Mouse (Mus musculus) heart, embryonic 15.5 days (tissue): Measurements from ENCODE around the gene Slc48a1. TPM values are rescaled to one million over a fixed set of nuclear protein-coding genes. Genes with fewer than 3 reads are reported as not detected.
A peak's percentile ranks its signal among the peaks of the same experiment; 100 is the strongest.

Experiments
- ATAC-seq: fragments of 200-750 bp; cut with Nextera tagmentation; replicated peaks from 2 replicates; pipeline ENCODE4 v1.8.0; 2017; ENCODE audit warnings: low read depth, moderate TSS enrichment; ENCODE audit not compliant: insufficient number of reproducible peaks, insufficient read depth, low FRiP score
- H3K27ac ChIP-seq: fragments of 300-500 bp; sonication (generic); 2 replicates; pipeline ENCODE4 v1.5.1; 2015; ENCODE audit warnings: mild to moderate bottlenecking, inconsistent platforms
- H3K27me3 ChIP-seq: fragments of 300-500 bp; sonication (generic); 2 replicates; pipeline ENCODE4 v1.6.1; 2015; ENCODE audit warnings: inconsistent platforms
- H3K36me3 ChIP-seq: fragments of 300-500 bp; sonication (generic); 2 replicates; pipeline ENCODE4 v1.6.1; 2015; ENCODE audit warnings: mild to moderate bottlenecking, inconsistent platforms
- H3K4me1 ChIP-seq: fragments of 300-500 bp; sonication (generic); replicated peaks from 2 replicates; pipeline ENCODE4 v1.6.1; 2015; ENCODE audit warnings: inconsistent platforms
- H3K4me2 ChIP-seq: fragments of 300-500 bp; sonication (generic); 2 replicates; pipeline ENCODE4 v1.6.1; 2015; ENCODE audit warnings: inconsistent platforms, mild to moderate bottlenecking, moderate library complexity
- H3K4me3 ChIP-seq: fragments of 300-500 bp; sonication (generic); 2 replicates; pipeline ENCODE4 v1.5.1; 2015; ENCODE audit warnings: mild to moderate bottlenecking, inconsistent platforms
- H3K9ac ChIP-seq: fragments of 300-500 bp; sonication (generic); 2 replicates; pipeline ENCODE4 v1.6.1; 2015; ENCODE audit warnings: mild to moderate bottlenecking, inconsistent platforms
- H3K9me3 ChIP-seq: fragments of 300-500 bp; sonication (generic); replicated peaks from 2 replicates; pipeline ENCODE4 v1.6.1; 2016; ENCODE audit warnings: inconsistent platforms
- WGBS: fragments of 180-500 bp; shearing (Covaris S2); methylation state at CpG from one replicate; pipeline ENCODE4 v1.1.7; 2015; ENCODE audit warnings: mixed read lengths; 5-methylcytosine and 5-hydroxymethylcytosine counted together
- polyA plus RNA-seq: library from polyadenylated mRNA; unstranded; fragments of >200 nt; fragmentation: Nextera tagmentation; extraction: Ambion mirVana; gene quantifications from 2 replicates; pipeline ENCODE4 v1.2.1, GENCODE M21; 2015

The Slc48a1 gene
- polyA plus RNA-seq, 1 experiment from 2014 or later = 64.3 TPM

DNA sequence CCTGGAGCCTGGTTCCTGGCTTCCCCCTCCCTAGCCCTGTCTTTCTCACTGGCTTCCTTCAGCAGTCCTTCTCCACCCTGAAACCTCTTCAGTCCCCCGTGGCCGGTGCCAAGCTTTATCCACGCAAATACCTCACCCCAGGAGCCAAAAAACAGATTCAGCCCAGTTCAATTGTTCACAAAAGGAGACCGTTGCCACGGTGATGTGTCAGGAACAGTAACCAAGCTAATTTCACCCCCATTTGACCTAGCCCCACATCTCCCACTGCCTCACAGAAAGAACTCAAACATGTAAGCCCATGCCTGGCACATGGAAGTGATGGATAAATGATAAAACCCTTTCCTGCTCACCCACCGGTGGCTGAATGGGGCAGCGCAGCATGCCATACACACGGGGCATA is 12.1 kb upstream of the Slc48a1 start:
- WGBS = 25% methylated on average over 8 of the region's 8 CpGs
- ATAC-seq = no peak
- Histone ChIP-seq H3K4me2 (peak overlapping the region; percentile 95), H3K9me3 (no peaks in the 10 kb centered on the region), H3K27ac (peak overlapping the region; percentile 87; the same call in 1 of the 2 replicates), H3K9ac (peak overlapping the region; percentile 70), H3K4me3 (peak overlapping the region; percentile 54), H3K4me1 (peaks cover 45% of the 10 kb centered on the region), H3K27me3 (no peaks in the 10 kb centered on the region), H3K36me3 (no peaks in the 10 kb centered on the region)

DNA sequence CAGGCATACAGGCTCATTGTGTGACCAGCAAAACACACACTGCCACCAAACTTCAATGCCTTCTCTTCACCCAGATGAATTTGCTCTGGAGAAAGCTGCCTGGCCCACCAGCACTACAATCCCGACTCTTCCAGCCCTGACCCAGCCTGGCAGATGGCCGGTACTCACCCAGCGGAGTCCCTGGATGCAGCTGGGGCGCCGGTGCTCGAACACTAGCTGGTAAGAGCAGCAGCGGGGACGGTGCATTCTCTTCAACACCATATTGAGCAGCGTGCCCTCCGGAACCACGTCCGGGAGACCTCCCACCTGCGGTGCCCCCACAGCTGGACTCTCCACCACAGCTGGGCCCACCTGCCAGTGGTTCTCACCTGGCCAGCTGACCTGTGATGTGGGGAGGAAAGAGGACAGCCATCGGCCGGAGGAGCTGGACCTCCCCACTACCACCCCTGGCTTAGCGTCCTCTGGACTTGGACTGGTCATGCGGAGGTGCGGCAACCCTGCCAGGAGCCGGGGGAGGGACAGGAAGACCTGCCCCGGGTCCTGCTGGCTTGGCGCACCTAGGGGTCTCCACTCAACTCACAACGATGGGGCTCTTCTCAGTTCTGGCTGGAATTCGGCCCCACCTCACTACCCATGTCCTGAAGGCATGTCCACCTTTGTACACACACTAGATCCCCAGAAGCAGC is 11.6 kb upstream of the Slc48a1 start:
- no peaks in the 10 kb centered on the region for H3K27me3 ChIP-seq
- ATAC-seq = no peak
- H3K9ac ChIP-seq = peak overlapping the region; percentile 70
- no peaks in the 10 kb centered on the region for H3K36me3 ChIP-seq
- H3K27ac ChIP-seq = peak overlapping the region; percentile 87
- H3K4me3 ChIP-seq = peak overlapping the region; percentile 54
- no peaks in the 10 kb centered on the region for H3K9me3 ChIP-seq
- H3K4me2 ChIP-seq = peak overlapping the region; percentile 95
- peaks cover 49% of the 10 kb centered on the region for H3K4me1 ChIP-seq
- WGBS = 14% methylated on average over 23 of the region's 23 CpGs

DNA sequence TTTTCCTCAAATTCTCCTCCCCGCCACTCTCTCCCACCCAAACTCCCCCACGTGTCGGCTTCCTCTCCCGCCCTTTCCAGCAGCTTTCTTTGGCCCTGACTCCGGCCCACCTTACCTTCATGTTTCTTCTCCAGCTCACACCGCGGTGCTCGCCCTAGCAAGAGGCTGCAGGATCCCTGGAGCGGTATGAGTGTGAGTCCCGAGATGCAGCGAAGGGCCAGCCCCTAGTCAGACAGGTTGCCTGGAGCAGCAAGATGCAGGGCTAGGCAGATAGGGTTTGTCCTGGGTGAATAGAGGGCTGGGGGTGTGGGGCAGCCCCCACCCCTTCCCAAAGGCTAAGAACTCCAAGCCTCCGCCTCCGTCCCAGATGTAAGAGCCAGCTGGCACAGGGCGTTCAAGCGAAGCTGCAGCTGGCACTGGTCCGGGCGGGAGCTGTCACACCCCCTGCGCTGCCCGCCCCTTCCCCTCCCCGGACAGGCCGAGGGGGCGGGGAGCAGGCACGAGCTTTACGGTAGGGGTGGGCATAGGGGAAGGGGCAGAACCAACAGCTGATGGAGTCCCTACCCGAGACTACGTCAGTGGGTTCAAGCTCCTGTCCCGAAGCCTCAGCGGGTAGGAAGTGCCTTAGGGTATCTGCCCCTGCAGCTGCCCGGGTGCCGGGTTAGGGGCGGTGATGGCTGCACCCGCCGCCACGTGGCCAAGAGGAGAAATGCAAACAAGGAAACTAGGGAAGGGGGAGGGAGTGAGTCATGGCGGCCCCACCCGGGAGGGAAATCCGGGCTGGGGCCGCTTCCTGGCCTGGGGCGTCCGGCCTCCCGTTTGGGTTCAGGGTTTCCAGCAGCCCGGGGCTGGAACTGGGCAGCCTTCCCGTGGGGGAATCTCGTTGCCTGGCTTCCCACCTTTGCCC is 10.8 kb upstream of the Slc48a1 start, which contains the start of gene Rapgef3:
TSS of gene Rapgef3 (minus strand) at position 693 of the 907 bp plus-strand sequence.
- Histone ChIP-seq H3K9ac (peak within 1 kb of the TSS; percentile 70), H3K4me1 (peaks cover 54% of the 10 kb centered on the region), H3K27me3 (no peaks in the 10 kb centered on the region), H3K4me2 (peak within 1 kb of the TSS; percentile 95), H3K4me3 (peak within 1 kb of the TSS; percentile 54), H3K9me3 (no peaks in the 10 kb centered on the region), H3K36me3 (no peaks in the 10 kb centered on the region), H3K27ac (peak within 1 kb of the TSS; percentile 87)
- ATAC-seq = peak; percentile 84
- under 1% methylated on average over 44 of the region's 44 CpGs for WGBS

DNA sequence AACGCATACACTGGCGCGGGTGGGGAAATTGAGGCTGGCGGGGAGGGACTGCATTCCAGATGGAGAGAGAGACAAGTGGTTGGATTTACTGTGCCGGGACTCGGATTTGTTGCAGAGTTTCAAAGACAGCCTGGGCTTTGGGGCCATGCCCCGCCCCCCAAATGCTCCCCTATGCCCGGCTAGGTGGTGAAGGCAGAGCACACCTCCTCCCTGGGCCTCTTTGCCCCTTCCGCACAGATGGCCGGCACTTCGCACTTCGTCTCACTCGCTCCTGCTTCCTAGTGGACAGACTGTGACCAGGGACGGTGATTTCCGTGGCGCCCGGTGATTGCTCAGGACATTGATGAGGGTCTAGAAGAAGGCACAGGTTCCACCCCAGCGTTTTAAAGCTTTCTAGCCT is 10.1 kb upstream of the Slc48a1 start:
- Histone ChIP-seq H3K27me3 (no peaks in the 10 kb centered on the region), H3K27ac (peak overlapping the region; percentile 87)
- WGBS = 3% methylated on average over 18 of the region's 18 CpGs

DNA sequence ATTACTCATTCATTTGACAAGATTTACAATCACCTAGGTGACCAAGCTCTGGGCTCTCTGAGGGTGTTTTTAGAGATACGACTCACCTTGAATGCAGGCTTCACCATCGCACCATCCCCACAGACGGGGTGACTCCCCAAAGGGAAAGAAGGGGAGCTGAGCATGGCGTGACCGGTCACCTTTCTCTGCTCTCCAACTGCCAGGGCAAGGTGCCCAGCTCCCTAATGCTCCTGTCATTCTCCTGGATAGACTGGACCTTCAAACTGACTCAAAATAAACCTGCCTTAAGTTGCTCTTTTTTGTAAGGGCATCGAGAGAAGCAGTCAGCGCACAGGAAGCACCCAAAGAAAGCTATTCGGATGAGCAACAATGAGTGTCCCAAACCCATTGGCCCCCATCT is 8.0 kb upstream of the Slc48a1 start:
- Histone ChIP-seq H3K9ac (no peak overlapping the region), H3K36me3 (no peaks in the 10 kb centered on the region), H3K27ac (no peak overlapping the region), H3K4me1 (peaks cover 59% of the 10 kb centered on the region), H3K9me3 (no peaks in the 10 kb centered on the region), H3K4me2 (no peak overlapping the region), H3K27me3 (no peaks in the 10 kb centered on the region), H3K4me3 (no peak overlapping the region)
- WGBS = 83% methylated on average over 8 of the region's 8 CpGs
- no peak for ATAC-seq

More for the DNA sequence above, 10.1 kb upstream of the Slc48a1 start:
- Histone ChIP-seq H3K4me1 (peaks cover 55% of the 10 kb centered on the region), H3K4me3 (peak overlapping the region; percentile 54), H3K9me3 (no peaks in the 10 kb centered on the region), H3K36me3 (no peaks in the 10 kb centered on the region), H3K9ac (peak overlapping the region; percentile 70), H3K4me2 (peak overlapping the region; percentile 95)
- peak; percentile 24 for ATAC-seq

DNA sequence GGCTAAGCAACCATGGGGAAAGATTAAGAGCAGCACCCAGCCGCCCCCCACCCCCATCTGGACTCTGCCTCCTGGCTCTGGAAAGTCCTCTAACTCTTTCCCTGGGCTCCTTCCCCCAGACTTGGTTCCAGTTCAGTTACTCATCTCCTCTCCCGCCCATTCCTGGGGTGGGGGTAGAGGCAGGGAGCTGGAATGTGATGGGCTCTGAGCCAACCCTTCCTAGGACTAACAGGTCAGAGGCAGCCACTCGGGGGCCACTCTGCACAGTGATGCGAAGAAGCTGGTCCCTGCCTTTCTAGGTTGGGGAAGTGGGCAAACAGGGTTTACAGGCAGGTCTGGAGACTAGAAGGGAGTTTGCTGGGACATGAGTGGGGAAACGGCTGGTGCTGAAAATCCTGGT is 5.2 kb upstream of the Slc48a1 start:
- H3K4me1 ChIP-seq = peaks cover 40% of the 10 kb centered on the region
- H3K9ac ChIP-seq = no peak overlapping the region
- ATAC-seq = peak; percentile 88
- H3K36me3 ChIP-seq = no peaks in the 10 kb centered on the region
- no peaks in the 10 kb centered on the region for H3K27me3 ChIP-seq
- WGBS = 4% methylated on average over 5 of the region's 5 CpGs
- H3K4me3 ChIP-seq = no peak overlapping the region
- H3K27ac ChIP-seq = peak overlapping the region; percentile 91
- no peaks in the 10 kb centered on the region for H3K9me3 ChIP-seq
- peak overlapping the region; percentile 45 for H3K4me2 ChIP-seq

DNA sequence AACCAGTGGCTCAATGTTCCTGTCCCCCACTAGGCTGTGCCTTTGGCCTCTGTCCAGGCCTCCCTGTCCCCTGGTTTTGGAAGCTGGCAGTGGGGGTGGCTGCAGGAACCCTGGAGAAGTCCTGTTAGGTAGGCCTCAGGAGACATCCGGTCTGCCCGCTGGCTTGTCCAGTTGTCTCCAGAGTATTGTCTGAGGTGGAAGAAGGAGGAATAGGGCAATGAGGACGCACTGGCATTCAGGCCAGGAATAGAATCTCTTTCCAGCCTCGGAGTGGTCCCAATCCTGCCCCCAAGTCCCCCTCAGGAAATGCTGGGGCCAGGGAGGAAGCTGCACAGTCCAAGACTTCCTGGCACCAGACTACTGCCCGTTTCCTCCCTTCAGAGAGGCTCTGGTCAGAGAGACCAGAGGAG is 4.4 kb upstream of the Slc48a1 start:
- Histone ChIP-seq H3K4me3 (no peak overlapping the region), H3K27me3 (no peaks in the 10 kb centered on the region), H3K9me3 (no peaks in the 10 kb centered on the region), H3K4me2 (peak overlapping the region; percentile 45), H3K4me1 (peaks cover 39% of the 10 kb centered on the region), H3K36me3 (no peaks in the 10 kb centered on the region), H3K27ac (peak overlapping the region; percentile 91), H3K9ac (no peak overlapping the region)
- ATAC-seq = peak; percentile 36; the same call in 1 of the 2 replicates
- WGBS = 39% methylated on average over 5 of the region's 5 CpGs

DNA sequence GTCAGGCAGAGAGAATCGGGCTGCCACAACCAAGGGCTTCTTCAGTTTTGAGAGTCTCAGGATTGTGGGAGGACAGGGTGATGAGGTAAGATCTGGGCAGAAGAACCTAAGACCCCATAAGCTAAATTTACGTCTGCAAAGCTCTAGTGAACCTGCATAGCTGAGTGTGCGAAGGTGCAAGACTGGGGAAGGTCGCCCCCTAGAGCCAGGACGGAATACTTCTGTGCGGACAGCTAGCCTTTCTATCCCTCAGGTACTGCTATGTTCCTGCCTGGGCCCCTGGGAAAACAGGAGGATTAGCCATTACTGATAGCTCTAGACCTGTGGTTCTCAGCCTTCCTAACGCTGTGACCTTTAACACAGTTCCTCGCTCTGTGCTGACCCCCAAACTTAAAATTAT is 1.8 kb upstream of the Slc48a1 start:
- ATAC-seq = 0 out of 2 replicates have a peak, but pooled peaks have one; percentile 35
- Histone ChIP-seq H3K27me3 (no peaks in the 10 kb centered on the region), H3K4me2 (no peak overlapping the region), H3K4me1 (peaks cover 40% of the 10 kb centered on the region), H3K9ac (no peak overlapping the region), H3K27ac (no peak overlapping the region), H3K9me3 (no peaks in the 10 kb centered on the region), H3K4me3 (no peak overlapping the region), H3K36me3 (no peaks in the 10 kb centered on the region)
- WGBS = 9% methylated on average over 8 of the region's 8 CpGs

DNA sequence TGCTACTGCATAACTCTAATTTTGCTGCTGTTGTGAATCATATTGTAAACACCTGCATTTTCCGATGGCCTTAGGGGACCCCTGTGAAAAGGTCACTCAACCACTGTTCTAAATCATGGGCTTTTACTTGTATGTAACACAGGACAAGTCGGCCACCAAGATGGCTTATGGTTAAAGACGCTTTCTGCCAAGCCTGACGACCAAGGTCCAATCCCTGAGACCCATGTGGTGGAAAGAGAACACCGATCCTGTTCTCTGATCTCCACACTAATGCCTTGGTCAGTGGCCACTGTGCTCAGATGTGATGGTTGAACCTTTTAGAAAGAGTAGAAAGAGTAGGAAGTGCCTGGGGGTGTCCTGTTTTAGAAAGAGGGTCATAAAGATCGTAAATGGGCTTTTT is 1.4 kb upstream of the Slc48a1 start:
- H3K9me3 ChIP-seq = no peaks in the 10 kb centered on the region
- H3K4me1 ChIP-seq = peaks cover 41% of the 10 kb centered on the region
- H3K27me3 ChIP-seq = no peaks in the 10 kb centered on the region
- no peak overlapping the region for H3K9ac ChIP-seq
- ATAC-seq = no peak
- H3K4me3 ChIP-seq = no peak overlapping the region
- 77% methylated on average over 6 of the region's 6 CpGs for WGBS
- no peaks in the 10 kb centered on the region for H3K36me3 ChIP-seq
- H3K4me2 ChIP-seq = no peak overlapping the region
- no peak overlapping the region for H3K27ac ChIP-seq

DNA sequence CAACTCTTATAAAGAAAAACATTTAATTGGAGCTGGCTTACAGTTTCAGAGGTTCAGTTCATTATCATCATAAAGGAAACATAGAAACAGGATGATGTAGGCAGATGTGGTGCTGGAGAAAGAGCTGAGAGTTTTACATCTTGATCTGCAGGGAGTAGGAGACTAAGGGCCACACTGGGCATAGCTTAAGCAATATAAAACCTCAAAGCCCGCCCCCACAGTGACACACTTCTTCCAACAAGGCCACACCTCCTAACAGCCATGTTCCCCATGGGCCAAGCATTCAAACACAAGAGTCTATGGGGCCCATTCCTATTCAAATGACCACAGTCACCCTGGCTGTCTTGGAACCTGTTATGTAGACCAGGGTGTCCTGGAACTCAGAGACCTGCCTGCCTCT is 1.3 kb downstream of the Slc48a1 start:
- Histone ChIP-seq H3K27ac (no peak overlapping the region), H3K4me1 (peaks cover 31% of the 10 kb centered on the region), H3K4me3 (no peak overlapping the region), H3K36me3 (no peaks in the 10 kb centered on the region), H3K9ac (no peak overlapping the region), H3K4me2 (no peak overlapping the region), H3K27me3 (no peaks in the 10 kb centered on the region), H3K9me3 (no peaks in the 10 kb centered on the region)
- 96% methylated on average over 1 of the region's 1 CpGs for WGBS
- no peak for ATAC-seq

DNA sequence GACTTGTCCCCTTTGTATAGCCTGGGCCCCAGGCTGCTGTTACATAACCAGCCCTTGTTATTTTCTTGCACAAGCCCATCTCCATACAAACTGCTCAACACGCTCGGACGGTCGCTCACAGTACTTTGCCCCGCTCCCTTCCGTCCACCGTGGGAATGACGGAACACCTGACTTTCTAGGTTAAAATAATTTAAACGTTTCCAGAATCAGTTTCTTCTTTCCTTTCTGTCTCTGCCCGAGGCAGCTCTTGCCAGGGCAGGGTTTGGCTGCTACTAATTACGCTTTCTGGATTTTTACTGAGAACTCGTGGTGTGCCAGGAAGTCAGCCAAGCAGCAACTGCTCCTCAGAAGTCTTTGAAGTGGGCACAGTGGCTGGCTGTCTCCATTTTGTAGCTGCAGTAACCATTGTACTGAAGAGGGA is 2.3 kb downstream of the Slc48a1 start:
- Histone ChIP-seq H3K27me3 (no peaks in the 10 kb centered on the region), H3K4me2 (no peak overlapping the region), H3K9ac (no peak overlapping the region), H3K4me1 (peaks cover 40% of the 10 kb centered on the region), H3K4me3 (no peak overlapping the region), H3K27ac (peak overlapping the region; percentile 9; the same call in 1 of the 2 replicates), H3K9me3 (no peaks in the 10 kb centered on the region), H3K36me3 (no peaks in the 10 kb centered on the region)
- 80% methylated on average over 12 of the region's 12 CpGs for whole genome bisulfite sequencing
- no peak for ATAC-seq
